Mouse (Mus musculus) ES-Bruce4 (cell line): ENCODE results near the gene Sec14l3. TPM values are rescaled to one million over a fixed set of nuclear protein-coding genes. Genes with fewer than 3 reads are reported as not detected.

Experiments used
- H3K27ac ChIP-seq: 2 replicates; pipeline ENCODE4 v1.5.1; 2012; ENCODE audit warnings: low read length, inconsistent platforms; ENCODE audit not compliant: insufficient read depth
- H3K27me3 ChIP-seq: 2 replicates; pipeline ENCODE4 v1.6.1; 2012; ENCODE audit warnings: mild to moderate bottlenecking, low read length, inconsistent platforms; ENCODE audit not compliant: control insufficient read depth, poor library complexity, insufficient read depth, severe bottlenecking
- H3K36me3 ChIP-seq: 2 replicates; pipeline ENCODE4 v1.6.1; 2012; ENCODE audit warnings: inconsistent platforms, mild to moderate bottlenecking, low read length, moderate library complexity; ENCODE audit not compliant: control insufficient read depth, poor library complexity, insufficient read depth, severe bottlenecking
- H3K4me1 ChIP-seq: one replicate; pipeline ENCODE4 v1.8.1; 2011; ENCODE audit warnings: low read length; ENCODE audit not compliant: control insufficient read depth, insufficient read depth
- H3K4me3 ChIP-seq: 2 replicates; pipeline ENCODE4 v1.5.1; 2011; ENCODE audit warnings: low read depth, mild to moderate bottlenecking, low read length
- H3K9ac ChIP-seq: 2 replicates; pipeline ENCODE4 v1.6.1; 2012; ENCODE audit warnings: low read depth, mild to moderate bottlenecking, inconsistent platforms; ENCODE audit not compliant: poor library complexity, severe bottlenecking
- H3K9me3 ChIP-seq: replicated peaks from 2 replicates; pipeline ENCODE4 v1.6.1; 2012; ENCODE audit warnings: mild to moderate bottlenecking, low read length, inconsistent platforms; ENCODE audit not compliant: control insufficient read depth, poor library complexity, insufficient read depth, severe bottlenecking
- CTCF ChIP-seq: IDR thresholded peaks from one replicate; pipeline ENCODE4 v1.8.1; 2011; ENCODE audit warnings: low read depth, low read length
- EP300 ChIP-seq: IDR thresholded peaks from 2 replicates; pipeline ENCODE4 v1.6.1; 2011; ENCODE audit warnings: low read depth, low read length; ENCODE audit not compliant: insufficient read depth
- POLR2A ChIP-seq: IDR thresholded peaks from one replicate; pipeline ENCODE4 v1.8.1; 2011; ENCODE audit warnings: low read length; ENCODE audit not compliant: insufficient read depth
- polyA plus RNA-seq: library from polyadenylated mRNA; stranded (reverse); fragments of >200 nt; gene quantifications from 2 replicates; pipeline ENCODE4 v1.2.4, GENCODE M21; 2011; ENCODE audit warnings: low read depth; ENCODE audit not compliant: missing spikeins, insufficient read depth, insufficient read length

The Sec14l3 gene
- polyA plus RNA-seq, 1 experiment, result not detected

GRCm38 (mm10) chr11:4035116-4035892 is 29.3 kb upstream of the Sec14l3 start:
- peaks cover 7% of the 10 kb centered on the region for H3K4me1 ChIP-seq
- TF ChIP-seq POLR2A (peak; percentile 50), EP300 (no peak)
- H3K9me3 ChIP-seq, result no peaks in the 10 kb centered on the region
- H3K27me3 ChIP-seq, result no peaks in the 10 kb centered on the region
- H3K9ac ChIP-seq, result no peak overlapping the region
- H3K4me3 ChIP-seq, result peak overlapping the region; percentile 51
- H3K36me3 ChIP-seq, result no peaks in the 10 kb centered on the region
- H3K27ac ChIP-seq, result peak overlapping the region; percentile 52

GRCm38 (mm10) chr11:4035916-4036315 is 28.7 kb upstream of the Sec14l3 start:
- H3K27ac ChIP-seq, result peak overlapping the region; percentile 26; the same call in 1 of the 2 replicates
- H3K27me3 ChIP-seq, result no peaks in the 10 kb centered on the region
- no peaks in the 10 kb centered on the region for H3K9me3 ChIP-seq
- no peak overlapping the region for H3K4me3 ChIP-seq
- peaks cover 6% of the 10 kb centered on the region for H3K4me1 ChIP-seq
- no peaks in the 10 kb centered on the region for H3K36me3 ChIP-seq
- TF ChIP-seq CTCF (no peak), POLR2A (no peak), EP300 (no peak)
- H3K9ac ChIP-seq, result no peak overlapping the region

DNA sequence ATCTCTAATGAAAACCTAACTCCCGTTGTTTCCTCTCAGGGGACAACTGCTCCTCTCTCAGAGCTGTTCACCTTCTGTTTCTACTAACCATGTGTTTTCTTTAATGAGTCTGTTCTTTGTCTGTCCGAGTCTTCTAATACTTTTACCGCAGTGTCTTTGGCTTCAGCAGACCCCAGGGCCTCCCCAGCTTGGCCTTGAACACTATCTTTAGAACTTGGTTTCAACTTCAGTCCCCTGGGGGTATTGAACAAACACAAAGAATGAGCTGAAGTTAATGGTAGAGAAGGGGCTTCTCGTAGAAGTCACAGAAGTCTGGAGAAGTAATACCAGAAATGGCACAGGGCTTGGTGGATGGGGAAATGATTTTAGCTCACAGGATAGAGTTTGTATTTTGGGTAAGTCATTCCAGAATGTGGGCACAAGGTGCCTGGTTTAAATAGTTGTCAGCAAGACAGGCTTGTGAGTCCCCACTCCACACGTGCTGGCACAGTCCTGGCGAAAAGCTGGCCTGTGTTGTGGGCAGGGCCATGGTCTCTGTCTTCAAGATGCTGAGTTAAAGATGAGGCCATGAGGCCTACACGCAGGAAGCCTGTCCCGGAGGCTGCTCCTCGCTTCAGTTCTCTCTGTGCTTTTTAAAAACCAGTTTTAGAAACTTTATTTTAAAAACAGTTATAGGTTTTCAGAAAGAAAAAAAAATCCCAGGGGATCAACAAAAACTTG is 28.1 kb upstream of the Sec14l3 start:
- TF ChIP-seq CTCF, result no peak
- no peak for TF ChIP-seq POLR2A
- no peak for TF ChIP-seq EP300

DNA sequence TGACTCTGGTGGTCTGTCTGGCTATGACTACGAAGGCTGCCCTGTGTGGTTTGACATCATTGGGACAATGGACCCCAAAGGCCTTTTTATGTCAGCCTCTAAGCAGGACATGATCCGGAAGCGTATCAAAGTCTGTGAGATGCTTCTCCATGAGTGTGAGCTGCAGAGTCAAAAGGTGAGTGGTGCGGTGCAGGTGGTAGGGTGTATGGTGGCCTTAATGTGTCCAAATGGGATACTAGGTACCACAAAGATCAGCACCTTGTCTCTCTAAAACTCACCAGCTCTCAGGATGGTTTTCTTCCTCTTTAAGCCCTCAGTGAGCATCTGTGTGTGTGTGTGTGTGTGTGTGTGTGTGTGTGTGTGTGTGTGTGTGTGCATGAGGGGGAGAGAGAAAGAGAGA is 24.7 kb upstream of the Sec14l3 start:
- Histone ChIP-seq H3K27me3 (no peaks in the 10 kb centered on the region), H3K9me3 (no peaks in the 10 kb centered on the region), H3K27ac (no peak overlapping the region), H3K36me3 (no peaks in the 10 kb centered on the region), H3K4me1 (peaks cover 3% of the 10 kb centered on the region), H3K4me3 (no peak overlapping the region), H3K9ac (no peak overlapping the region)
- TF ChIP-seq EP300 (no peak), POLR2A (no peak), CTCF (no peak)

More for the DNA sequence above, 28.1 kb upstream of the Sec14l3 start:
- H3K27ac ChIP-seq, result no peak overlapping the region
- H3K4me1 ChIP-seq, result peaks cover 5% of the 10 kb centered on the region
- no peaks in the 10 kb centered on the region for H3K27me3 ChIP-seq
- no peak overlapping the region for H3K9ac ChIP-seq
- no peaks in the 10 kb centered on the region for H3K9me3 ChIP-seq
- H3K4me3 ChIP-seq, result no peak overlapping the region
- no peaks in the 10 kb centered on the region for H3K36me3 ChIP-seq

DNA sequence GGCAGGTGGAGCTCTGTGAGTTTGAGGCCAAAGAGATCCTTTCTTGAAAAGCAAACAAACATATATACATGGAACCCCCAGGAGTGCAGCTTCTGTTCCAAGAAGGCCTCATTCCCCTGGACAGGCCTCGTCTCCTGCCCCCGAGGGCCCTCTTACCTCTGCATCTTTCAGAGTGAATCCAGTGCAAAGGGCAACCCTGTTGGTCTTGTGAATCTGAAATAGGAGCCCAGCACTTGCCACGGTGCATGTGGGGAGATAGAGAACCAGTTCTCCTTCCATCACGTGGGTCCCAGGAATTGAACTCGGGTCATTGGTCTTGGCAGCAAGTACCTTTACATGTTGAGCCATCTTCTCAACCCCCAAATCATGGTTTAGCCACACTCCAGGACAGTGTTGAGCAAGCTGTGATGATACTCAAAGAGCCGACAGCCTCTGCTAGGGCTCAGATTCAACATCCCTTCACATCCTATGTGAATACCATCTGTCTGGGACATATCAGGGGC is 23.5 kb upstream of the Sec14l3 start:
- no peaks in the 10 kb centered on the region for H3K27me3 ChIP-seq
- H3K4me3 ChIP-seq, result no peak overlapping the region
- no peak overlapping the region for H3K9ac ChIP-seq
- no peaks in the 10 kb centered on the region for H3K9me3 ChIP-seq
- no peaks in the 10 kb centered on the region for H3K4me1 ChIP-seq
- TF ChIP-seq CTCF (no peak), POLR2A (no peak), EP300 (no peak)
- H3K36me3 ChIP-seq, result no peaks in the 10 kb centered on the region
- H3K27ac ChIP-seq, result no peak overlapping the region

GRCm38 (mm10) chr11:4043081-4043480 is 21.6 kb upstream of the Sec14l3 start:
- Histone ChIP-seq H3K27ac (no peak overlapping the region), H3K4me3 (no peak overlapping the region), H3K27me3 (no peaks in the 10 kb centered on the region), H3K9ac (no peak overlapping the region), H3K9me3 (no peaks in the 10 kb centered on the region), H3K36me3 (no peaks in the 10 kb centered on the region), H3K4me1 (no peaks in the 10 kb centered on the region)
- no peak for TF ChIP-seq EP300
- TF ChIP-seq POLR2A, result no peak
- no peak for TF ChIP-seq CTCF
